Mouse (Mus musculus) hindbrain, embryonic 12.5 days (tissue): ENCODE results near the gene Ric1. TPM values are rescaled to one million over a fixed set of nuclear protein-coding genes. Genes with fewer than 3 reads are reported as not detected.

Experiments used
- ATAC-seq: fragments of 200-750 bp; cut with Nextera tagmentation; 2 replicates; pipeline ENCODE4 v1.8.0; 2017; ENCODE audit warnings: moderate TSS enrichment; ENCODE audit not compliant: low FRiP score
- H3K27ac ChIP-seq: fragments of 300-500 bp; sonication (generic); 2 replicates; pipeline ENCODE4 v1.5.1; 2016; ENCODE audit warnings: mild to moderate bottlenecking
- H3K27me3 ChIP-seq: fragments of 300-500 bp; sonication (generic); 2 replicates; pipeline ENCODE4 v1.6.1; 2016; ENCODE audit warnings: mild to moderate bottlenecking
- H3K36me3 ChIP-seq: fragments of 300-500 bp; sonication (generic); 2 replicates; pipeline ENCODE4 v1.6.1; 2016; ENCODE audit warnings: mild to moderate bottlenecking
- H3K4me1 ChIP-seq: fragments of 300-500 bp; sonication (generic); 2 replicates; pipeline ENCODE4 v1.6.1; 2016
- H3K4me2 ChIP-seq: fragments of 300-500 bp; sonication (generic); replicated peaks from 2 replicates; pipeline ENCODE4 v1.6.1; 2016; ENCODE audit warnings: mild to moderate bottlenecking
- H3K4me3 ChIP-seq: fragments of 300-500 bp; sonication (generic); 2 replicates; pipeline ENCODE4 v1.5.1; 2016; ENCODE audit warnings: mild to moderate bottlenecking
- H3K9ac ChIP-seq: fragments of 300-500 bp; sonication (generic); 2 replicates; pipeline ENCODE4 v1.6.1; 2016; ENCODE audit warnings: mild to moderate bottlenecking, moderate library complexity
- H3K9me3 ChIP-seq: fragments of 300-500 bp; sonication (generic); replicated peaks from 2 replicates; pipeline ENCODE4 v1.6.1; 2016; ENCODE audit warnings: mild to moderate bottlenecking
- WGBS: fragments of 180-500 bp; shearing (Covaris S2); methylation state at CpG from one replicate; pipeline ENCODE4 v1.1.7; 2016; 5-methylcytosine and 5-hydroxymethylcytosine counted together
- polyA plus RNA-seq: library from polyadenylated mRNA; unstranded; fragments of >200 nt; fragmentation: Nextera tagmentation; extraction: Ambion mirVana; gene quantifications from 2 replicates; pipeline ENCODE4 v1.2.1, GENCODE M21; 2016

Ric1 gene
- polyA plus RNA-seq, result 17.5 and 20.1 TPM in 2 replicates

DNA sequence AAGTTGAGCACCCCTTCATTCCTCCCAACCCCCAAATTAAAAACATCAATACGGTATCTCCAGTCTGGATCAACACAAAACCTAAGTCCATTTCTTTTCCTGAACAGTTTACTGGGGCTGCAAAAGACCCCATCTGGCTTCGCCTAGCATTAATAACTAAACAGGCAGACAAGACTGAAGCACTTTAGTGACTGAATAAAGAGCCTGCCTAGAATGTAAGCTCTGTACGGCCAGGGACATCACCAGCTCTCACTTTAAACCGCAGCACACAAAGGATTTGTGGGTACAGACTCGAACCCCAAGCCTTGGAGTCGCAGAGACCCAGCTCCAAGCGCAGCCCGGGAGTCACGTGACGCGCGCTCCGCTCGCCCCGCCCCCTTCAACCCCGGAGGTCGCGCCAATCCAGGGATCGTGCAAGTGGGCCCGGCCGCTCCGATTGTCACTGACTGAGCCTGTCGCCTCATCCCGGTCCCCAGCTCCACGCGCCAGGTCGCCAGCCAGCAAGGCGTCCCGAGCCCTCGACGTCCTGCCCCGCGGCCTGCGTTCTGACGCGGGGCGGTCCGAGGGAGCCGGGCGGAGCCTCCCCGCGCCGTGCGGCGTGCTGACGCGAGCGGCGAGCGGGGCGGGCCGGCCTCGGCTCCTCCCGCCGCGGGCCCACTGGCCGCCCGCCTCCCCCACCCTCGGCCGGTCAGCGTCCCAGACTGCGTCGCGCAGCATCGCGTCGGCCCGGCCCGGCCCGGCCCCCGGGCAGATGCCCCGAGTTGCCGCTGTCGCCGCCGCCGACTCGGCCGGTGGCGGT lies at the start of gene Ric1:
Ric1 (plus strand) TSS at position 646 of the 799 bp plus-strand sequence.
- Histone ChIP-seq H3K4me3 (peak within 1 kb of the TSS; percentile 80), H3K27ac (peak within 1 kb of the TSS; percentile 94), H3K27me3 (no peaks in the 10 kb centered on the region), H3K9ac (peak within 1 kb of the TSS; percentile 88), H3K4me1 (peaks cover 10% of the 10 kb centered on the region), H3K36me3 (no peaks in the 10 kb centered on the region), H3K4me2 (peak within 1 kb of the TSS; percentile 79), H3K9me3 (no peaks in the 10 kb centered on the region)
- ATAC-seq, result peak; percentile 97
- under 1% methylated on average over 48 of the region's 80 CpGs for WGBS

GRCm38 (mm10) chr19:29472424-29472823 lies 49.7 kb upstream of the Ric1 start:
- Histone ChIP-seq H3K27ac (no peak overlapping the region), H3K4me3 (no peak overlapping the region), H3K4me2 (no peak overlapping the region), H3K27me3 (no peaks in the 10 kb centered on the region), H3K9ac (no peak overlapping the region), H3K4me1 (peaks cover 3% of the 10 kb centered on the region), H3K9me3 (no peaks in the 10 kb centered on the region), H3K36me3 (no peaks in the 10 kb centered on the region)
- ATAC-seq, result no peak
- 90% methylated on average over 8 of the region's 8 CpGs for WGBS

- Histone ChIP-seq H3K4me2 (no peak overlapping the region), H3K27me3 (no peaks in the 10 kb centered on the region), H3K4me1 (peaks cover 3% of the 10 kb centered on the region), H3K9ac (no peak overlapping the region), H3K9me3 (no peaks in the 10 kb centered on the region), H3K27ac (no peak overlapping the region), H3K36me3 (no peaks in the 10 kb centered on the region), H3K4me3 (no peak overlapping the region)
- ATAC-seq, result no peak
- 89% methylated on average over 5 of the region's 5 CpGs for WGBS
Measured at GRCm38 (mm10) chr19:29472946-29473345, 49.1 kb upstream of the Ric1 start.

DNA sequence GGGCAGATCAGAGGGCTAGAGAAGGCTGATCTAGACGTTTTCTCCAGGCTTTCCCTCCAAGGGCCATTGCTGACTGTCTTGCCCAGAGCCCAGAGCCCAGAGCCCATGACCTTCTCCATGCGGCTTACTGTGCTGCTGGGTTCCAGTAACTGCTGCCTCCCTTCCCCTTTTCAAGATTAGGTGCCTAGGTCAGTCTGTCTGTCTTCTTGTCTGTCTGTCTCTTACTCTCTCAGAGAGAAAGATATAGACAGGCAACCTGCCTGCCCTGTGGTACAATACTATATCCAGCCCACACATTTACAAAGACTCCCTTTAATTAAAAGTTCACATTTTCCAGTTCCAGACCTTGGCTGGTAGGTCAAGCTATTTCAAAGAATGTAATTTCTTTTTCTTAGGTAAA lies 47.3 kb upstream of the Ric1 start:
- H3K36me3 ChIP-seq, result no peaks in the 10 kb centered on the region
- no peak overlapping the region for H3K4me3 ChIP-seq
- peaks cover 3% of the 10 kb centered on the region for H3K4me1 ChIP-seq
- H3K9me3 ChIP-seq, result no peaks in the 10 kb centered on the region
- H3K9ac ChIP-seq, result no peak overlapping the region
- no peaks in the 10 kb centered on the region; the same call in 1 of the 2 replicates for H3K27me3 ChIP-seq
- 68% methylated on average over 2 of the region's 2 CpGs for WGBS
- no peak for ATAC-seq
- no peak overlapping the region for H3K4me2 ChIP-seq
- no peak overlapping the region for H3K27ac ChIP-seq

- no peak for ATAC-seq
- Histone ChIP-seq H3K36me3 (no peaks in the 10 kb centered on the region), H3K4me1 (peaks cover 3% of the 10 kb centered on the region), H3K9me3 (no peaks in the 10 kb centered on the region), H3K9ac (no peak overlapping the region), H3K27ac (no peak overlapping the region), H3K27me3 (no peaks in the 10 kb centered on the region; the same call in 1 of the 2 replicates), H3K4me2 (no peak overlapping the region), H3K4me3 (no peak overlapping the region)
- 91% methylated on average over 4 of the region's 4 CpGs for WGBS
Measured at GRCm38 (mm10) chr19:29475210-29475620, 46.9 kb upstream of the Ric1 start.

DNA sequence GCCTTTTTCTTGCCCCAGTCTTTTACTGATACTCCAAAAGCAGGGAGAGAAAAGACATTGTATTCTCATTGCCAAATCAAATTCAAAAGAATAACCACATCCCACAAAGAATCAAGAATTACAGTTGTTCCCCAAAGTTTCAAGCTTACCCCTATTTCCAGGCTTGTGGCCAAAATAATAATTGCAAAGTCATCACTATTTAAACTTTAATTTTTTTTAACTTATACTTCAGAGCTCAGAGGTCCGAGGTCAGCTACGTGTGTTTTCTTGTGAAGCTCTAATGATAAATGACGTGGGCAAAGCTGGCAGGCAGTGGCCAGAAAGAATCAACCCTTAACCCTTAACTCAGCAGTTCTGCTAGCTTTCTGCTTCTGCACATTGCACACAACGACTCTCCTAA lies 43.5 kb upstream of the Ric1 start:
- Histone ChIP-seq H3K36me3 (no peaks in the 10 kb centered on the region), H3K9ac (no peak overlapping the region), H3K9me3 (no peaks in the 10 kb centered on the region), H3K4me3 (no peak overlapping the region), H3K27me3 (no peaks in the 10 kb centered on the region; the same call in 1 of the 2 replicates), H3K4me2 (no peak overlapping the region), H3K4me1 (0 out of 2 replicates have a peak, but pooled peaks cover 5% of the 10 kb centered on the region), H3K27ac (no peak overlapping the region)
- ATAC-seq, result no peak
- 30% methylated on average over 4 of the region's 4 CpGs for WGBS

DNA sequence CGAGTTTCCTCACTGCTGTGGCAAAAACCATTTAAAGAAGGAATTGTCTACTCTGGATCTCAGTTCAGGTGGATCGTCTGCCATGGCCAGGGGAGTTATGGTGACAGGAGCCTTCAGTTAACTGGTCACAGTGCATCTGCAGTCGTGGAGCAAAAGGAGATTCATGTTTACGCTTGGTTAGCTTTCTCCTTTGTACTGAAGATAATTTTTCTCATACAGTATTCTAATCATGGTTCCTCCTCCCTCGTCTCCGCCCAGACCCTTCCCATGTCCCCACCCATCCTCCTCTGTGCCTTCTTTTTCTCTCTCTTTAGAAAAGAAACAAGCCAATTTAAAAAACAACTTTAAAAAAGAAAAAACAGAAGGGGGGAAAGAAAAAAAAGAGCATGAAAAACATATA lies 40.5 kb upstream of the Ric1 start:
- WGBS, result 65% methylated on average over 6 of the region's 6 CpGs
- no peaks in the 10 kb centered on the region for H3K36me3 ChIP-seq
- no peaks in the 10 kb centered on the region for H3K9me3 ChIP-seq
- no peak overlapping the region for H3K27ac ChIP-seq
- H3K4me3 ChIP-seq, result no peak overlapping the region
- H3K4me1 ChIP-seq, result 0 out of 2 replicates have a peak, but pooled peaks cover 5% of the 10 kb centered on the region
- no peak overlapping the region for H3K9ac ChIP-seq
- ATAC-seq, result no peak
- H3K4me2 ChIP-seq, result no peak overlapping the region
- H3K27me3 ChIP-seq, result no peaks in the 10 kb centered on the region; the same call in 1 of the 2 replicates

DNA sequence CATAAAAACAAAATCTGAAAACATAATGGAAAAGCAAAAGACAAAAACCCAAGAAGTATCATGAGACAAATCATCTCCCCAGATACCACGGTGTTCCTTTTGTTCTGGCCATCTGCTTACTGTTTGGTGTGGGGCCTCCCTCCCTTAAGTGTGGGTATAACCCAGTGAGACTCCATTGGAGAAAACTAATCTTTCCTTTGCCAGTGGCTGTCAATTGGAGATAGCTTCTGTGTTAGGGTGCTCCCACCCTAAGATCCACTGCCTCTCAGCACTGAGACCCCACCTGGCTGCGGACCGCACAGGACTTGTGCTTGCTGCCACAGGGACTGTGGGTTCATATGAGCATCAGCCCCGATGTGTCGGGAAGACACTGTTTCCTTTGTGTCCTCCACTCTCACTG lies 39.9 kb upstream of the Ric1 start:
- no peak overlapping the region for H3K4me3 ChIP-seq
- 0 out of 2 replicates have a peak, but pooled peaks cover 5% of the 10 kb centered on the region for H3K4me1 ChIP-seq
- no peaks in the 10 kb centered on the region for H3K36me3 ChIP-seq
- WGBS, result 72% methylated on average over 5 of the region's 5 CpGs
- H3K27me3 ChIP-seq, result no peaks in the 10 kb centered on the region; the same call in 1 of the 2 replicates
- no peak overlapping the region for H3K4me2 ChIP-seq
- H3K9ac ChIP-seq, result no peak overlapping the region
- no peaks in the 10 kb centered on the region for H3K9me3 ChIP-seq
- ATAC-seq, result peak; percentile 46; the same call in 1 of the 2 replicates
- no peak overlapping the region for H3K27ac ChIP-seq

- H3K27ac ChIP-seq, result no peak overlapping the region
- no peaks in the 10 kb centered on the region for H3K9me3 ChIP-seq
- no peak for ATAC-seq
- H3K27me3 ChIP-seq, result no peaks in the 10 kb centered on the region; the same call in 1 of the 2 replicates
- H3K9ac ChIP-seq, result no peak overlapping the region
- 64% methylated on average over 3 of the region's 3 CpGs for WGBS
- no peaks in the 10 kb centered on the region for H3K36me3 ChIP-seq
- H3K4me3 ChIP-seq, result no peak overlapping the region
- no peak overlapping the region for H3K4me2 ChIP-seq
- H3K4me1 ChIP-seq, result 0 out of 2 replicates have a peak, but pooled peaks cover 5% of the 10 kb centered on the region
Measured at GRCm38 (mm10) chr19:29482637-29483036, 39.4 kb upstream of the Ric1 start.

DNA sequence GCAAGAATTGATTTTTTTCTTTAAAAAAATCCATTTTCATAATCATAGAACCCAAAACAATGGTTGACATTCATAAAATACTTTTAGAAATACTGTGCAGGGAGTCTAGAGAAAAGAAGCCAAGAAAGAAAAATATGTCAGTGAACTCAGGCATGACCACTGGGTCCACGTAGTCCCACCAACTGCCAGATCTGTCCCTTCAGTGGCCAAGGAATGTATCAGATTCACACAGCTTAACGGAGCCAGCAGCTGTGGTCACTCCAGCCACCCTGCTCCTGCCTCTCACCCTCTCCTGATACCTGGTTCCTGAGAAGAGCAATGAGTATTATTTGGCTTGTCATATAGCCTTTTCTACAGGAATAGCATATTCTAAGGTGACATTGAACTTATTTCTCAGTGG lies 38.7 kb upstream of the Ric1 start:
- Histone ChIP-seq H3K27ac (no peak overlapping the region), H3K9ac (no peak overlapping the region), H3K9me3 (no peaks in the 10 kb centered on the region), H3K27me3 (no peaks in the 10 kb centered on the region; the same call in 1 of the 2 replicates), H3K4me2 (no peak overlapping the region), H3K36me3 (no peaks in the 10 kb centered on the region), H3K4me1 (0 out of 2 replicates have a peak, but pooled peaks cover 5% of the 10 kb centered on the region), H3K4me3 (no peak overlapping the region)
- ATAC-seq, result no peak
- 72% methylated on average over 2 of the region's 2 CpGs for WGBS

- H3K27ac ChIP-seq, result no peak overlapping the region
- ATAC-seq, result no peak
- H3K4me1 ChIP-seq, result 0 out of 2 replicates have a peak, but pooled peaks cover 5% of the 10 kb centered on the region
- H3K27me3 ChIP-seq, result no peaks in the 10 kb centered on the region
- no peak overlapping the region for H3K9ac ChIP-seq
- 66% methylated on average over 2 of the region's 2 CpGs for WGBS
- H3K9me3 ChIP-seq, result no peaks in the 10 kb centered on the region
- no peaks in the 10 kb centered on the region for H3K36me3 ChIP-seq
- no peak overlapping the region for H3K4me2 ChIP-seq
- H3K4me3 ChIP-seq, result no peak overlapping the region
Measured at GRCm38 (mm10) chr19:29484537-29484936, 37.5 kb upstream of the Ric1 start.

- H3K36me3 ChIP-seq, result no peaks in the 10 kb centered on the region
- no peaks in the 10 kb centered on the region for H3K9me3 ChIP-seq
- 92% methylated on average over 3 of the region's 3 CpGs for WGBS
- H3K27me3 ChIP-seq, result no peaks in the 10 kb centered on the region
- H3K4me3 ChIP-seq, result no peak overlapping the region
- no peak overlapping the region for H3K9ac ChIP-seq
- 0 out of 2 replicates have a peak, but pooled peaks cover 5% of the 10 kb centered on the region for H3K4me1 ChIP-seq
- ATAC-seq, result no peak
- H3K4me2 ChIP-seq, result no peak overlapping the region
- H3K27ac ChIP-seq, result no peak overlapping the region
Measured at GRCm38 (mm10) chr19:29485257-29485948, 36.7 kb upstream of the Ric1 start.
